Mouse (Mus musculus) myocyte (in vitro differentiated cells): ENCODE measurements around the gene Fkbp10.

Experiments used
- MAX ChIP-seq: IDR thresholded peaks from one replicate; pipeline ENCODE4 v1.6.1; 2011; ENCODE audit warnings: low read depth, mild to moderate bottlenecking, control low read depth
- MYOG ChIP-seq, 3 experiments: IDR thresholded peaks; one replicate each; pipeline ENCODE4 v1.6.1; 2011; ENCODE audit warnings: control low read depth in 2 of 3, low read depth in 2 of 3, mild to moderate bottlenecking in 2 of 3; ENCODE audit not compliant: insufficient read length in 2 of 3, control insufficient read depth in 1 of 3, insufficient read depth in 1 of 3
- POLR2A ChIP-seq: IDR thresholded peaks from one replicate; pipeline ENCODE4 v1.6.1; 2011; ENCODE audit warnings: low read depth, mild to moderate bottlenecking, control low read depth, moderate library complexity; ENCODE audit not compliant: insufficient read length
- POLR2AphosphoS2 ChIP-seq: IDR thresholded peaks from one replicate; pipeline ENCODE4 v1.6.1; 2011; ENCODE audit warnings: low read depth, control low read depth; ENCODE audit not compliant: insufficient read length
- REST ChIP-seq: IDR thresholded peaks from one replicate; pipeline ENCODE4 v1.6.1; 2011; ENCODE audit warnings: mild to moderate bottlenecking, control low read depth, moderate library complexity; ENCODE audit not compliant: insufficient read depth, insufficient read length
- TCF12 ChIP-seq: IDR thresholded peaks from one replicate; pipeline ENCODE4 v1.6.1; 2011; ENCODE audit warnings: mild to moderate bottlenecking, control low read depth; ENCODE audit not compliant: poor library complexity, insufficient read depth, severe bottlenecking

DNA sequence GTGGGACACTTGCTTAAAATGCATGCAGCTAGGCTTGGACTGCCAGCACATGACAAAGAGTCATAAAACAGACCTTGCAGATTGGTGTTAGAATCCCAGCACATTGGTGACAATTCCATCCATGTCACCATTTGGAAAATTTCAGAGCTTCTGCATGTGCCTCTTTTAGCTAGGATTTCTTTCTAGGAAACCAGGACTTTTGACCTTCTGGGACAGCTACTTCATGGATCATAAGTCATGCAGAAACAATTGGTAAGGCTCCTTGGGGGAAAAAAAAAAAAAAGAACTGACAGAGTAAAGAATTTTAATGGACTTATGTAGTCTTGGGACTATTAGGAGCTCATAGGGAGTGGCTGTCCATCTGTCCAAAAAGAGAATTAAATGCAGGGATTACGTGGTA, 22.4 kb downstream of the Fkbp10 start:
- no peak for TF ChIP-seq POLR2A
- TF ChIP-seq MAX, result no peak
- TF ChIP-seq MYOG (IDR thresholded peaks at IDR 0.05; ENCODE audit: control insufficient read depth in 1 of 3, insufficient read depth in 1 of 3, insufficient read length in 2 of 3, low read depth in 2 of 3), result no peak
- TF ChIP-seq TCF12, result no peak
- TF ChIP-seq POLR2AphosphoS2, result no peak
- no peak for TF ChIP-seq REST
